Mouse (Mus musculus) myocyte (in vitro differentiated cells): ENCODE data around the gene Gm10112. TPM values are rescaled to one million over a fixed set of nuclear protein-coding genes. Genes with fewer than 3 reads are reported as not detected.

ENCODE experiments used
- H3K27me3 ChIP-seq: one replicate; pipeline ENCODE4 v1.6.1; 2011; ENCODE audit not compliant: control insufficient read depth, insufficient read depth, insufficient read length
- H3K36me3 ChIP-seq: one replicate; pipeline ENCODE4 v1.6.1; 2011; ENCODE audit not compliant: control insufficient read depth, insufficient read depth
- H3K4me2 ChIP-seq: one replicate; pipeline ENCODE4 v1.6.1; 2011; ENCODE audit warnings: low read depth, control low read depth
- H3K4me3 ChIP-seq: one replicate; pipeline ENCODE4 v1.5.1; 2011; ENCODE audit warnings: mild to moderate bottlenecking, control low read depth, moderate library complexity
- H3K79me2 ChIP-seq: one replicate; pipeline ENCODE4 v1.6.1; 2011; ENCODE audit not compliant: control insufficient read depth, insufficient read depth
- H3ac ChIP-seq: one replicate; pipeline ENCODE4 v1.6.1; 2011; ENCODE audit not compliant: control insufficient read depth, insufficient read length
- CEBPB ChIP-seq: IDR thresholded peaks from 2 replicates; pipeline ENCODE4 v1.6.1; 2011; ENCODE audit warnings: mild to moderate bottlenecking, moderate library complexity; ENCODE audit not compliant: poor library complexity, insufficient read depth, severe bottlenecking
- E2F4 ChIP-seq: IDR thresholded peaks from one replicate; pipeline ENCODE4 v1.6.1; 2011; ENCODE audit warnings: mild to moderate bottlenecking, control low read depth, moderate library complexity; ENCODE audit not compliant: insufficient read depth
- MAX ChIP-seq: IDR thresholded peaks from one replicate; pipeline ENCODE4 v1.6.1; 2011; ENCODE audit warnings: low read depth, mild to moderate bottlenecking, control low read depth
- MYOD1 ChIP-seq, 3 experiments: IDR thresholded peaks; one replicate each; pipeline ENCODE4 v1.6.1; 2011; ENCODE audit warnings: control low read depth in 2 of 3, low read depth in 2 of 3, mild to moderate bottlenecking in 2 of 3, moderate library complexity in 1 of 3; ENCODE audit not compliant: insufficient read length in 2 of 3, control insufficient read depth in 1 of 3
- MYOG ChIP-seq, 3 experiments: IDR thresholded peaks; one replicate each; pipeline ENCODE4 v1.6.1; 2011; ENCODE audit warnings: control low read depth in 2 of 3, low read depth in 2 of 3, mild to moderate bottlenecking in 2 of 3; ENCODE audit not compliant: insufficient read length in 2 of 3, control insufficient read depth in 1 of 3, insufficient read depth in 1 of 3
- POLR2A ChIP-seq: IDR thresholded peaks from one replicate; pipeline ENCODE4 v1.6.1; 2011; ENCODE audit warnings: low read depth, mild to moderate bottlenecking, control low read depth, moderate library complexity; ENCODE audit not compliant: insufficient read length
- POLR2AphosphoS2 ChIP-seq: IDR thresholded peaks from one replicate; pipeline ENCODE4 v1.6.1; 2011; ENCODE audit warnings: low read depth, control low read depth; ENCODE audit not compliant: insufficient read length
- REST ChIP-seq: IDR thresholded peaks from one replicate; pipeline ENCODE4 v1.6.1; 2011; ENCODE audit warnings: mild to moderate bottlenecking, control low read depth, moderate library complexity; ENCODE audit not compliant: insufficient read depth, insufficient read length
- SRF ChIP-seq: IDR thresholded peaks from one replicate; pipeline ENCODE4 v1.6.1; 2011; ENCODE audit warnings: low read depth; ENCODE audit not compliant: control insufficient read depth, insufficient read length
- TCF12 ChIP-seq: IDR thresholded peaks from one replicate; pipeline ENCODE4 v1.6.1; 2011; ENCODE audit warnings: mild to moderate bottlenecking, control low read depth; ENCODE audit not compliant: poor library complexity, insufficient read depth, severe bottlenecking
- TCF3 ChIP-seq: IDR thresholded peaks from one replicate; pipeline ENCODE4 v1.6.1; 2011; ENCODE audit warnings: low read depth, control low read depth; ENCODE audit not compliant: insufficient read length
- USF1 ChIP-seq: IDR thresholded peaks from one replicate; pipeline ENCODE4 v1.6.1; 2011; ENCODE audit warnings: low read depth, mild to moderate bottlenecking, control low read depth, moderate library complexity
- polyA plus RNA-seq: library from polyadenylated mRNA; unstranded; fragments of >200 nt; fragmentation: generic; extraction: Trizol; gene quantifications from one replicate; pipeline ENCODE4 v1.2.1, GENCODE M21; 2012; ENCODE audit warnings: missing spikeins

The Gm10112 gene
- not detected for polyA plus RNA-seq

- H3ac ChIP-seq = no peak within 1 kb of the TSS
- no peaks in the 10 kb centered on the region for H3K36me3 ChIP-seq
- H3K27me3 ChIP-seq = no peaks in the 10 kb centered on the region
- TF ChIP-seq SRF (no peak), TCF3 (no peak), MAX (no peak), POLR2A (no peak), E2F4 (no peak), CEBPB (no peak), USF1 (no peak), REST (no peak), TCF12 (no peak), MYOD1 (IDR thresholded peaks at IDR 0.05; ENCODE audit: control insufficient read depth in 1 of 3, insufficient read length in 2 of 3, low read depth in 2 of 3) (no peak)
- H3K4me3 ChIP-seq = no peak within 1 kb of the TSS
- no peaks in the 10 kb centered on the region for H3K79me2 ChIP-seq
- no peak within 1 kb of the TSS for H3K4me2 ChIP-seq
These were observed at the start of gene Gm10112 for GRCm38 (mm10) chrX:111168040-111168439. TSS of gene Gm10112 (plus strand) at chrX:111168340.

DNA sequence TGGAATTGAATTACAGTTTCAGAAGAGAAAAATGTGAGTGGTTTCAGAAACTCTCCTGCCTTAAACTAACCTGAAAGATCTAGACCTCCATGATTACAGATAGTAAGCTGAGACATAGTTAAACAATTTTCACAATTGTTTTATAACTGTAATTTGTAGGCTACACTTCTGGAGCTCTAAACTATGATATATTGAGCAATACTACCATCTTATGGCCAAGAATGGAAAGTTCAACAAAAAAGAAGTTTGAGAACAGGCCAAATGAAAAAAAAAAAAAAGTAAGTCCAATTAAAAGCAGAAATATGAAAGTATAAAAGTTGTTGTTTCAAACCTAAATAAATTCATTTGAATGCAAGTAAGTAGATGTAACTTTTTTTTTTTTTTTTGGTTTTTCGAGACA lies 21.4 kb downstream of the Gm10112 start:
- no peaks in the 10 kb centered on the region for H3K79me2 ChIP-seq
- TF ChIP-seq E2F4 = no peak
- no peak for TF ChIP-seq MYOG (IDR thresholded peaks at IDR 0.05; ENCODE audit: control insufficient read depth in 1 of 3, insufficient read depth in 1 of 3, insufficient read length in 2 of 3, low read depth in 2 of 3)
- no peak for TF ChIP-seq TCF12
- TF ChIP-seq POLR2A = no peak
- no peak for TF ChIP-seq MYOD1 (IDR thresholded peaks at IDR 0.05; ENCODE audit: control insufficient read depth in 1 of 3, insufficient read length in 2 of 3, low read depth in 2 of 3)
- TF ChIP-seq SRF = no peak
- no peak for TF ChIP-seq TCF3
- TF ChIP-seq USF1 = no peak
- TF ChIP-seq REST = no peak
- TF ChIP-seq POLR2AphosphoS2 = no peak
- TF ChIP-seq MAX = no peak
- TF ChIP-seq CEBPB = no peak
- H3K27me3 ChIP-seq = no peaks in the 10 kb centered on the region
- H3K4me2 ChIP-seq = no peak overlapping the region
- H3K36me3 ChIP-seq = no peaks in the 10 kb centered on the region
- no peak overlapping the region for H3ac ChIP-seq
- H3K4me3 ChIP-seq = no peak overlapping the region

GRCm38 (mm10) chrX:111196376-111196775 lies 28.2 kb downstream of the Gm10112 start:
- Histone ChIP-seq H3K4me3 (no peak overlapping the region), H3ac (no peak overlapping the region), H3K79me2 (no peaks in the 10 kb centered on the region), H3K27me3 (no peaks in the 10 kb centered on the region), H3K36me3 (no peaks in the 10 kb centered on the region), H3K4me2 (no peak overlapping the region)
- TF ChIP-seq REST (no peak), POLR2AphosphoS2 (no peak)

GRCm38 (mm10) chrX:111210225-111210624 lies 42.1 kb downstream of the Gm10112 start:
- H3K4me3 ChIP-seq = no peak overlapping the region
- H3K4me2 ChIP-seq = no peak overlapping the region
- no peaks in the 10 kb centered on the region for H3K36me3 ChIP-seq
- H3ac ChIP-seq = no peak overlapping the region
- TF ChIP-seq USF1 (no peak), POLR2AphosphoS2 (no peak), TCF12 (no peak), MYOD1 (IDR thresholded peaks at IDR 0.05; ENCODE audit: control insufficient read depth in 1 of 3, insufficient read length in 2 of 3, low read depth in 2 of 3) (no peak), POLR2A (no peak), REST (no peak), CEBPB (no peak), MAX (no peak), TCF3 (no peak), MYOG (IDR thresholded peaks at IDR 0.05; ENCODE audit: control insufficient read depth in 1 of 3, insufficient read depth in 1 of 3, insufficient read length in 2 of 3, low read depth in 2 of 3) (no peak), E2F4 (no peak), SRF (no peak)
- H3K27me3 ChIP-seq = no peaks in the 10 kb centered on the region
- H3K79me2 ChIP-seq = no peaks in the 10 kb centered on the region

Other genes with a start within 250 kb of the Gm10112 start
- not detected for gene Cylc1, start 57.9 kb upstream of the Gm10112 start, polyA plus RNA-seq